Mouse (Mus musculus) frontal cortex, postnatal 36 days (tissue): ENCODE measurements around the gene Usp15.

Experiments
- DNase-seq, 2 experiments: peaks; one replicate each; pipeline ENCODE4 v3.0.0; 2022; ENCODE audit warnings: low spot score in 2 of 2

Usp15 gene

DNA sequence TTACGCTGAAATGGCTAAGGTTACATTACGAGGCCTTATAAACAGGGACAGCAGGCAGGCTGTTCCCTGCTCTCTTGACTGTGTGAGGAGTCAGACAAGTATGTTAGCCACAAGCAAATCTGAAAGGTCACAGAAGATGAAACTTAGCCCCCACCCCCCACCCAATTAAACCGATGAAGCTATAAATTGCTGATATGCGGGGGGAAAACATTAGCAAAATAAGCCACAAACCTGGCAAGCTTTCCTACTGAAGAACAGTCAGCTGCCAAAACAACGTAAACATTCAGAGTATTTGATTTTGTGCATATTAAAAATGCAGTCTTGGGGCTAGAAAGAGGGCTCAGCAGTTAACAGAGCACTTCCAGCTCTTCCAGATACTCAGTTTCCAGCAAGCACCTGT lies 88.7 kb downstream of the Usp15 start:
- DNase-seq: no peak

DNA sequence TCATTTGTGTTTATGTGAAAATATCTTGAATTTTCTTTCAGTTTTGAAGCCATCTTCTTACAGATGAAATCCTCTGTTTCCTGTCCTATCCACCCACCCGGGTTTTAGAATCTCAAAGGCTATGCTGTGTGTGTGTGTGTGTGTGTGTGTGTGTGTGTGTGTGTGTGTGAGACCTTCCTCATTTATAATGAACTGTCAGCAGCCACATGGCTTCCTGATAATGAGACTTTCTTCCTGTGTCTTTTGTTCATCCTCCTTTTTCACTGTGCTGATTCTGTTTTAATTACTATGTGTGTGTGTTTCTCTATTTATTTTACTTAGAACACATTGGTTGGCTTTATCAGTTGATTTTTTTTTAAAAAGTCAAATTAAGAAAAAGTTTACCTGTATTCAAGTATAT lies 95.5 kb downstream of the Usp15 start:
- DNase-seq: no peak

DNA sequence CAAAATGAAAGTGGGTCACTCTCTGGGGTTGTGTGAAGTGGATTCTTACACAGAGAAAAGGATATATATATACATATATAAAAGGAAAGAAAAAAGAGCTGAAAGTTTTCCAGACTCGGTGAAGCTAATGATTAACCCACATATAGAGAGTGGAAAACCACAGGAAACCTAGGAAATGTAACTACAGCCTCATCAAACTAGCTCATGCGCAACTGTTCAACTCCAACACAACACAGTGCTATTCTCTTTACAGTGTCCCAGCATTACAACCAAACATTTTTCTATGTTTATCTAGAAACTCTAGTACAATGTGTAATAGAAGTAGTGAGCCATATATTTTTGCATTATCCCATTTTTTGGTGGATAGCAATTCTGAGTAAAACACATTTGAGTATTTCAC lies 96.2 kb downstream of the Usp15 start:
- no peak for DNase-seq

GRCm38 (mm10) chr10:123094504-123094903 lies 102.3 kb downstream of the Usp15 start:
- no peak for DNase-seq

- DNase-seq: no peak
Observed at GRCm38 (mm10) chr10:123092577-123092976, 104.2 kb downstream of the Usp15 start.

DNA sequence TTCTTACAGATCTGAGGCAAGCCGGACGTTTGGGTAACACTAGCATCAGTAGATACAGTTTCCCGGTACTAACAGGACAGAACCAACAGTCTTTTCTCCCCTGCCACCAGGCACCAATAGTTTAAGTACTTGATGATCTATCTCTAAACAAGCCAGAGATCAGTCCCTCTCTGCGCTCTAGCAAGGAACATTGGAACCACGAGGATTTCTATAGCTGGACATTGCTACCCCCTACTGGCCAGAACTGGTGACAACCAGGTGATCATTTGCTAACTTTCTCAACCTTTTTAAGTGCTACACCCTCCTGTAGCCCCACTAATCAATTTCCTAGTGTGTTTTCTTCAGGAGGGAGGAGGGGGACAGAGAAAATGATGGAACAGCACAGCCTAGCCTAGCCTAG lies 105.1 kb downstream of the Usp15 start:
- DNase-seq: peak in 1 of 2 experiments; percentile 69

DNA sequence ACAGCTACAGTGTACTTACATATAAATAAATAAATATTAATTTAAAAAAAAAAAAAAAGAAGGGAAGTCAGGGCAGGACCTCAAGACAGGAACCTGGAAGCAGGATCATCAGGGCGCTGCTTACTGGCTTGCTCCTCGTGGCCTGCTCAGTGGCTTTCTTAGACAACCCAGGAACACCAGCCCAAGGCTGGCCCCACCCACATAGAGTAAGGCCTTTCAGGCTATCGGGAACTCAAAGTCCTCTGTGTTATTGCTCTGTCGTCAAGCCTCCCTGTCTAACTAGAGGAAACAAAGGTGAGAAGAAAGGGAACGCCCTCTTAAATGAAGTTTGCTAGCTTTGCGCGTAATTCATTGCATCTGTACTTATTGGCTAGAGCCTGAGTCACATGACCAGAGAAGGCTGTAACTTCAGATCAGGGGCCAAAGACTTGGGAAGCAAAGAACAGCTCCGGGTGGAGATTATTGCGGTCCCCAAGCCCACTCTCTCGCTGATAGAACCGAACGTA lies 107.3 kb downstream of the Usp15 start:
- no peak for DNase-seq

DNA sequence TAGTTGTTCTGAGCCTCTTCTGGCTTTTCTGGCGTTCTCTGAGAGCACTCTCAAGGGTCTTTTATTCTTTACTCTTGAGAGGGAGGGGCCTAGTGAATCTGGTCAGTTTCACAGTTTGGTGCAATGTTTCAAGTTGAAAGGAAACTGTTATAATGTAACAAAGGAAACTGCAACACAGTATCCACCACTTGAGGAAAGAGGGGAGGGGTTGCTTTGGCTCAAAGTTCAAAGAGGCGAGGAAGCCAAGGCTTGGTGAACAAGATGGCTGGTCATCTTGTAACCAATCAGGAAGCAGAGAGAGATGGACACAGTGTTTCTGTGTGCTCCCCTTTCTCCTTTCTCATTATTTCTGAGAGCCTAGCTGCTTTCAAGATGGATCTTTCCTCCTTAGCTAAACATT lies 109.9 kb downstream of the Usp15 start:
- no peak for DNase-seq

- no peak for DNase-seq
Observed at GRCm38 (mm10) chr10:123084900-123085641, 111.7 kb downstream of the Usp15 start.

DNA sequence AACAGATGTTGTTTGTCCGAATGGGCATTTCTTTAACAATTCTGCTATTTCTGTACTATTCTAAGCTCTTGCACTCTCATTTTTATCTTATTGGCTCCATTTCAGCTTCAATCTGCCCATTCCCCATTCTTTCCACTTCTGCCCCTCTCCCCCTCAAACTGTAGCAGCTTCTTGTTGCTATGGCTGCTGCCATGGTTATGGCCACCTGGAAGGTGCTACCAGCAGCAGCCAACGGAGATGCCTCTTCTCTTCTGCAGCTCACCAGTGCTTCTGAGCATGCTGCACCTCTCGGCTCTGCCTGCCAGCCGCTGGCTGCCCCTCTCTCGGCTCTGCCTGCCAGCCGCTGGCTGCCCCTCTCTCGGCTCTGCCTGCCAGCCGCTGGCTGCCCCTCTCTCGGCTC lies 112.5 kb downstream of the Usp15 start:
- no peak for DNase-seq

DNA sequence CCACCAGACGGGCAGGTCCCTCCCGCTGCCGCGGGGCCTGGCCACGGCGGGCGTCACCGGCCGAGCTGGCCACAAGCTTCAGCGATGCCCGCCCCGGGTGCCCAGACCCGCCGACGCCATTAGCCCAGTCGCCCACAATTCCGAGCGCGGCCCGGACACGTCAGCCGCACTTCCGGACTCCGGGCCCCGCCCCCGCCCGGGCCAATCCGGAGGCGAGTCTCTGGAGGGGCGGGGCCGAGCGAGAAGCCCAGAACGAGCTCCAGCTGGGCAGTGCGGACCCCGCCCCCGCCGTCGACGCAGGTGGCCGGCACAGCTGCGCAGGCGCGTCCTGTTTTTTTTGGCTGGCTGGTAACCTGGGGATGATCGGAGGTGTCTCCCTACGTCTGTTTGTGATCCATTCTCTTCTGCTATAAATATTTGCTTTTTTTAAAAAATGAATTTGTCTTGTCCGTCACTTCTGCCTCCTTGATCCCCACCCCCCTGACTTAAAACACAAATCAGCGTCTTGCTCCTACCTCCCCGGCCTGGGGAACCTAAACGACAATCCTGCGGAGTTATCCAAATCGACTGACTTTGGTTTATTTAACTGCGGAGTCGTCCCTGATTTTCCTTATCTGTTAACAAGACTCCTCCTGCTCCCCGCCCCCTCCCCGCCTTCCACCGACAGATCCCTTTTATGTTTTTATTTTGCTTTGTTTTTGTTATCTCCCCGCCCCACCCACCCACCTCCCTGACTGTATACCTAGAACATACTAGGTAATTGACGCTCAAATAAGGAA lies 120.4 kb downstream of the Usp15 start, which contains the start of gene Mon2:
Mon2 (minus strand) TSS at position 261 of the 779 bp plus-strand sequence.
- DNase-seq: peak; percentile 95 to 98

DNA sequence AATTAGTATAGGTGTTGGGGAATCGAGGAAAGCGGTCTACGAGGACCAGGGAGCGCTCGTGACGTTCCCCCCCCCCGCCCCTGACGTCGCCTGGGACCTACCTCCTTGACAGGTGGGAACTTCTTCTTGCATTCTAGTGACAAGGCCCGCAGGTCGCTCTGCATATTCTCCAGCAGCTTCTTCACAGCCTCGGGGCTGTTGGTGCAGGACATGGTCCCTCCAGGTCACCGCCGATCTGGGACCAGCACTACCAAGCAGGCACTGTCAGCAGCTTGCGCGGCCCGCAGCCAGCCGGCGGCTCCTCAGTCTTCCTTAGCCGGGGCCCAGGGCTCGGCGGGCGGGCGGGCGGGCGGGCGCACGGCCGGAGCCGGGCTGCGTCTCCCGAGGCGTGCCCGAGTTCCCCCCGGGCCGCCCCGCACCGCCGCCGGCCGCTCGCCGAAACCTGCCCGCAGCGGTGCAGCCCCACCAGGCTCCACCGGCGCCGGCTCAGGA lies 121.0 kb downstream of the Usp15 start:
- DNase-seq: no peak

GRCm38 (mm10) chr10:123071997-123072396 lies 124.8 kb downstream of the Usp15 start:
- DNase-seq: no peak

DNA sequence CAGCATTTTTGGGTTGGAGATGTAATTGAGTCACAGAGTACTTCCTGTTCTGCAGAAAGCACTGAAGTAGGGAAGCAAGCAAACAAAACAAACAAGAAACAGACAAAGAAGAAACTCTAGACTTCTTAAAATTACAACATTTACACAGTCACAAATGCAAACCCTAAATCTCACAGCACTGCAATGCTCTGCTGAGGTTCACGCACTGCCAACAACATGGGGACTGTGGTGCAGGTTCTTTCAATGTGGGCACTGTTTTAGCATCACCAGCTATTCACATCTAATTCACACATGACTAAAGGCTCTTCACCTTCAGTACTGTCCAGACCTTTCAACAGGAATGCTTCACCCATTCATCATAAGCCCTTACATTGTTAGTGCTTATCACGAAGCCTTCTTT lies 133.8 kb downstream of the Usp15 start:
- no peak for DNase-seq

DNA sequence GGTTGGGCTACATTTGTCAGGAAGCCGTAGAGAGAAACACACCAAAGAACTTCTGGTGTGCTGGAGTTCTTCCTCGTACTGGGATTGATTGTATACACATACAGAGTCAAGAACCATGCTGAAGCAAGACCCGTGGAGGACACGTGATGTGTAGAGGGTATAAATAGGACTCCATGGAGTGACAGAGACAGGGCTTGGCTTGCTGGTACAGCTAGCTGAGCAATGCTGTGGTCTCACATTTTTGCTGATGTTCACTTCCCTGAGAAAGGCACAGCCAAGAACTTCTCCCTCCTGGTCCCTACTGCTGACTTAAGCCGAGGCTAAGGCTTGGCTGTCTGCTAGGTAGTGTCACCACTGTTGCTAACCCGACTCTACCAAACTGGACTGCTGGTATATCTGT lies 136.0 kb downstream of the Usp15 start:
- no peak for DNase-seq

DNA sequence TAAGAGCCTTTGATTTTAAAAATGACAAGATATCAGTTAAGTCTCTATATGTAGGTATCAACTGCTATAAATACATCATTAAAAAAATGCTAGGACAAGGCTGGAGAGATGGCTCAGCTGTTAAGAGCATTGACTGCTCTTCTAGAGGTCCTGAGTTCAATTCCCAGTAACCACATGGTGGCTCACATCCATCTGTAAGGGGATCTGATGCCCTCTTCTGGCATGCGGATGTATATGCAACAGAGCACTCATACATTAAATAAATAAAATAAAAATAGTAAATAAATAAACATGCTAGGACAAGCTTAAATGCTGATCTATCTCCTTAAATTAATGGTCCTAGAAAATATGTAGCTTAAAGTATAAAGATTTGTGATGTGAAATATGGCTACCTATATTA lies 139.7 kb downstream of the Usp15 start:
- no peak for DNase-seq

GRCm38 (mm10) chr10:123056463-123056862 lies 140.3 kb downstream of the Usp15 start:
- DNase-seq: no peak

DNA sequence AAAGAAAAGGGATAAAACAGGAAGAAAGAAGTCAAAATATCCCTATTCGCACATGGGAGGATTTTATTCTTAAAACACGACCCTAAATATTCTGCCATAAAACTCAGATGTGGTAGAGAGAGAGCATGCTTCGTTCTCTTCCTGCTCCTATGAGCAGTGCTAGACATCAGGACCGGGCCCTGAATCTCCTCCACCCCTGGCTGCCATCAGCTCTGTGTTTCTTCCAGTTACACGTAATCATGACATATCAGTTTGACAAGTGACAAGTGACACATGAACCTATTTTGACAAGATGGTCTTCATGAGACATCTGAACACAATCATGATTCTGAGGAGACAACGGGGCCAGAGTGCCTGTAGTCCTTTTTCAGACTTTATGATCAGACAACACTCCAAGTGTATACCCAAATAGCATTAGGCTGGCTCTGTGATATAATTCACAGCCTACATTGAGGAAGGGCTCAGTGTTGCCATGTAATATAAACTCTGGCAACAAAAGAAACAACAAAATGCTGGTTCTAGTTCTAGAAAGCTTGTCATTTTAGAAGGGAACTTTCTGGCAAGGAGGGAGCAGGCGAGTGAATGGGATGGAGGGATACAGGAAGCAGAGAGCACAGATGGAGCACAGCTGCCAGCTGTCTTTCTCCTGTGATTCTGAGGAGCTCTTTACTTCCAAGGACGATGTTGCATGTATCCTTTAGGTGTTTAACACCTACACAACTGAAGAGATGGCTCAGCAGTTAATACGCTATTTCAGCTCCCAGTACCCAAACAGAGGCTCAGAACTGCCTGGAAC lies 141.4 kb downstream of the Usp15 start:
- peak in 1 of 2 experiments; percentile 35 for DNase-seq
